Mouse (Mus musculus): ENCODE results near the gene Cx3cr1.

The Cx3cr1 gene

DNA sequence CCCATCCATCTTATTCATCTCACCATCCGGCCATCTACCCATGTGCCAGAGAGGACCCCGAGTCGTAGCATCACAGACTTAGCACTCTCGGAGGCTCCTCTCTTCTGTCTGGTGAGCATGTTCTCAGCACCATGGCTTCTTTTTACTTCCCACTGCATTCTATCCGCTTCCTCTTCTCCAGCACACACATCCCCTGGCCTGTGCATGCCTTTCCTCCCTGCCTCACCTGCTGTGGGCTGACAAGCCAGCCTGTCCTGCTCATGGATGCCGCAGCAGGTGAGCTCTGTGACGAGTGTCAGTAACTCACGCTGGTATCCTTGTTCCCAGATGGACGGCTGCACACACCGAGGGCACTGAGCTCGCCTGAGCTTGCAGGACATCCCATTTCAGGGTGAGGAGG lies at the start of gene Cx3cr1:
TSS of gene Cx3cr1 (minus strand) at position 101 of the 400 bp plus-strand sequence.
- H3K9me3 ChIP-seq (ENCODE audit: low read length) = no peaks in the 10 kb centered on the region
- no peak within 1 kb of the TSS for H3K4me3 ChIP-seq (replicated peaks; ENCODE audit: low read length)
- peaks cover 19% of the 10 kb centered on the region for H3K4me1 ChIP-seq (replicated peaks; ENCODE audit: low read depth, low read length)
- no peak for TF ChIP-seq NANOG (IDR thresholded peaks at IDR 0.05; ENCODE audit: borderline replicate concordance, low read length)
- no peaks in the 10 kb centered on the region; the same call in 1 of the 2 replicates for H3K27me3 ChIP-seq (ENCODE audit: insufficient read depth, low read length)
- no peaks in the 10 kb centered on the region for H3K36me3 ChIP-seq (ENCODE audit: insufficient read depth, low read length)

DNA sequence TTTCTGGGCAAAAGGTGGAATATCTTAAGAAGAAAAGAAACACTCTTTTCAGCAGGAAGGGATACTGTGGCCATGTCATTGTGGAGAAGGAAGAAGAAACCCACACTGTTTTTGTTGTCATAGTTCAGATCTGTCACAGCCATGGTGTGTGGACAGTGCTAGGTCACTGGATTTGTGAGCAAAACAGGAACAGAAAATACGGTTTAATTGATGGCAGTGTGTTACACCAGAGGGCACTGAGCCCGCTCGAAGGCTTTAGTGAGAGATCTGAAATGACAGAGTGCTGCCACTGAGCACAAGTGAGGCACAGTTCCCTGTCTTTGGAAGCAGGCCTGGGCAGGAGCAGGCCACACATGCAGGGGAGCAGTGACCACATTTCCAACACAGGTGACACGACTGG lies 48.5 kb upstream of the Cx3cr1 start:
- no peak for TF ChIP-seq CTCF (conservative IDR thresholded peaks at IDR 0.05; ENCODE audit: low read length)
- TF ChIP-seq POU5F1 (IDR thresholded peaks at IDR 0.05; ENCODE audit: borderline replicate concordance, low read length) = no peak
- peaks cover 65% of the 10 kb centered on the region for H3K36me3 ChIP-seq (ENCODE audit: insufficient read depth, low read length)
- H3K27me3 ChIP-seq (ENCODE audit: insufficient read depth, low read length) = no peaks in the 10 kb centered on the region

GRCm38 (mm10) chr9:120116184-120116624 lies 46.5 kb upstream of the Cx3cr1 start:
- no peaks in the 10 kb centered on the region for H3K27me3 ChIP-seq (ENCODE audit: insufficient read depth, low read length)
- TF ChIP-seq POU5F1 (IDR thresholded peaks at IDR 0.05; ENCODE audit: borderline replicate concordance, low read length) = no peak
- no peak for TF ChIP-seq CTCF (conservative IDR thresholded peaks at IDR 0.05; ENCODE audit: low read length)
- no peak for TF ChIP-seq NANOG (IDR thresholded peaks at IDR 0.05; ENCODE audit: borderline replicate concordance, low read length)
- H3K4me1 ChIP-seq (replicated peaks; ENCODE audit: low read depth, low read length) = peaks cover 85% of the 10 kb centered on the region
- peak overlapping the region; percentile 14 for H3K4me3 ChIP-seq (replicated peaks; ENCODE audit: low read length)
- no peaks in the 10 kb centered on the region for H3K9me3 ChIP-seq (ENCODE audit: low read length)
- H3K36me3 ChIP-seq (ENCODE audit: insufficient read depth, low read length) = peaks cover 50% of the 10 kb centered on the region

More for the DNA sequence above, 48.5 kb upstream of the Cx3cr1 start:
- peaks cover 81% of the 10 kb centered on the region for H3K4me1 ChIP-seq (replicated peaks; ENCODE audit: low read depth, low read length)
- no peaks in the 10 kb centered on the region for H3K9me3 ChIP-seq (ENCODE audit: low read length)
- H3K4me3 ChIP-seq (replicated peaks; ENCODE audit: low read length) = no peak overlapping the region

DNA sequence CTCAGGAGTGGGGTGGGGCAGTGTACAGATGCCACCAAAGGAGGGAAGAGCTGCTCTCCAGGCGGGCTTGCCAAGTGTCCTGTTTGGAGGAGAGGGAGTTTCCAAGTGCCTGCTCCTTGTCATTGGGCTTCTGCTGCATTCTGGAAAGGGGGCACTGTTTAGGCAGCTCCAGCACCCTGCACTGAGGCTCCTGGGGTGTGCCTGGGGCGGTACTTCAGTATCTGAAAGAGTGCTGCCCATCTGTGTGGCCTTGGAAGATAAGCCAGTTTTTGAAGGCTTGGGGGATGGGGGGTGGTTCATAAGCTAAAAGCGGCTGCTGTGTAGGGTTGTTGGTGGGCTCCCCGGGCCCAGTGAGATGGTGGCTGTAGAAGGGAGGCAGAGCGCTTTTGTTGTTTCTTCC lies 45.9 kb upstream of the Cx3cr1 start:
- peaks cover 83% of the 10 kb centered on the region for H3K4me1 ChIP-seq (replicated peaks; ENCODE audit: low read depth, low read length)
- 0 out of 2 replicates have a peak overlapping the region, but pooled peaks have one; percentile 10 for H3K4me3 ChIP-seq (replicated peaks; ENCODE audit: low read length)
- TF ChIP-seq NANOG (IDR thresholded peaks at IDR 0.05; ENCODE audit: borderline replicate concordance, low read length) (no peak), POU5F1 (IDR thresholded peaks at IDR 0.05; ENCODE audit: borderline replicate concordance, low read length) (no peak), CTCF (conservative IDR thresholded peaks at IDR 0.05; ENCODE audit: low read length) (no peak)
- H3K9me3 ChIP-seq (ENCODE audit: low read length) = no peaks in the 10 kb centered on the region
- peaks cover 44% of the 10 kb centered on the region for H3K36me3 ChIP-seq (ENCODE audit: insufficient read depth, low read length)
- no peaks in the 10 kb centered on the region for H3K27me3 ChIP-seq (ENCODE audit: insufficient read depth, low read length)

DNA sequence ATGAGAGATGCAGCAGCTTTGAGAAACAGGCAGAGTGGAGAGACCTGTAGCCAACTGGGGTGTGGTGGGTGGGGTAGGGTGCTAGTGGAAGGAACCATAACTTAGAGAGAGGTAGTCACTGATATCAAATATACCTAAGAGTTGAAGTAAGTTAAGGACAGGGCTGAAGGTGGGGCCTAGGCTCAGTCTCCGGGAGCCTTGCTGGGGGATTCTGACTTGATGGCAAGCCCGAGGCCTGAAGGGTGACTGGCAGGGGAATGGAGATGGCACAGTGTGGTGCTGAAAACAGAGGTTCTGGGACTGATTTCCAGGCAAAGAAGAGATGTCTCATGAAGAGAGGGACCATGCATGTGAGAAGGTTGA lies 45.1 kb upstream of the Cx3cr1 start:
- Histone ChIP-seq H3K36me3 (ENCODE audit: insufficient read depth, low read length) (peaks cover 36% of the 10 kb centered on the region), H3K4me1 (replicated peaks; ENCODE audit: low read depth, low read length) (peaks cover 75% of the 10 kb centered on the region), H3K4me3 (replicated peaks; ENCODE audit: low read length) (no peak overlapping the region), H3K27me3 (ENCODE audit: insufficient read depth, low read length) (no peaks in the 10 kb centered on the region), H3K9me3 (ENCODE audit: low read length) (no peaks in the 10 kb centered on the region)
- no peak for TF ChIP-seq NANOG (IDR thresholded peaks at IDR 0.05; ENCODE audit: borderline replicate concordance, low read length)

- Histone ChIP-seq H3K36me3 (ENCODE audit: insufficient read depth, low read length) (peaks cover 30% of the 10 kb centered on the region), H3K27me3 (ENCODE audit: insufficient read depth, low read length) (no peaks in the 10 kb centered on the region), H3K4me1 (replicated peaks; ENCODE audit: low read depth, low read length) (peaks cover 70% of the 10 kb centered on the region), H3K4me3 (replicated peaks; ENCODE audit: low read length) (no peak overlapping the region; the same call in 1 of the 2 replicates), H3K9me3 (ENCODE audit: low read length) (peaks cover 5% of the 10 kb centered on the region; the same call in 1 of the 2 replicates)
- no peak for TF ChIP-seq NANOG (IDR thresholded peaks at IDR 0.05; ENCODE audit: borderline replicate concordance, low read length)
- no peak for TF ChIP-seq POU5F1 (IDR thresholded peaks at IDR 0.05; ENCODE audit: borderline replicate concordance, low read length)
These were observed 44.5 kb upstream of the Cx3cr1 start for GRCm38 (mm10) chr9:120114051-120114788.

GRCm38 (mm10) chr9:120113456-120113855 lies 43.8 kb upstream of the Cx3cr1 start:
- Histone ChIP-seq H3K4me1 (replicated peaks; ENCODE audit: low read depth, low read length) (peaks cover 67% of the 10 kb centered on the region), H3K27me3 (ENCODE audit: insufficient read depth, low read length) (no peaks in the 10 kb centered on the region), H3K36me3 (ENCODE audit: insufficient read depth, low read length) (peaks cover 24% of the 10 kb centered on the region), H3K9me3 (ENCODE audit: low read length) (peaks cover 12% of the 10 kb centered on the region), H3K4me3 (replicated peaks; ENCODE audit: low read length) (no peak overlapping the region)
- TF ChIP-seq POU5F1 (IDR thresholded peaks at IDR 0.05; ENCODE audit: borderline replicate concordance, low read length) = no peak
- no peak for TF ChIP-seq CTCF (conservative IDR thresholded peaks at IDR 0.05; ENCODE audit: low read length)
- no peak for TF ChIP-seq NANOG (IDR thresholded peaks at IDR 0.05; ENCODE audit: borderline replicate concordance, low read length)

DNA sequence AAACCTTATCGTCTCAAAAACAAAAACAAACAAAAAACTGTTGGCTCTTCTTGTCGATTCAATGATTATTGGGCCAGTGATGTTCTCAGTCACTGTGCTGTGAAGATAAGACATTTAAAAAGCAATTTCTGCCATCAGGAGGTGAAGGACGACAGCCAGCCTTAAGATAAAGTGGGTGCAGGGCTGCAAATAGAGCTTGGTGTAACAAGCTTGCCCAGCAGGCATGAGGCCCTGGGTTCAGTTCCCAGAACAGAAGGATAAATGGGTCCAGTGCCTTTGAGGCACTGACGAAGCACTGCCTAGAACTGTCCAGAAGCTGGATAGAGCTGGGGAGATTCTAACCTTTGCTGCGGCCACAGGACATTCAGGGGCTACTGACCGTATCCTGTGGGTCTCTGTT lies 42.8 kb upstream of the Cx3cr1 start:
- peaks cover 20% of the 10 kb centered on the region for H3K9me3 ChIP-seq (ENCODE audit: low read length)
- H3K4me1 ChIP-seq (replicated peaks; ENCODE audit: low read depth, low read length) = peaks cover 59% of the 10 kb centered on the region
- H3K4me3 ChIP-seq (replicated peaks; ENCODE audit: low read length) = no peak overlapping the region
- peaks cover 14% of the 10 kb centered on the region for H3K36me3 ChIP-seq (ENCODE audit: insufficient read depth, low read length)
- no peaks in the 10 kb centered on the region for H3K27me3 ChIP-seq (ENCODE audit: insufficient read depth, low read length)
- no peak for TF ChIP-seq POU5F1 (IDR thresholded peaks at IDR 0.05; ENCODE audit: borderline replicate concordance, low read length)
- no peak for TF ChIP-seq CTCF (conservative IDR thresholded peaks at IDR 0.05; ENCODE audit: low read length)
- TF ChIP-seq NANOG (IDR thresholded peaks at IDR 0.05; ENCODE audit: borderline replicate concordance, low read length) = no peak
